Mouse (Mus musculus) liver, embryonic 14.5 days (tissue): ENCODE data around the gene Zkscan6. TPM values are rescaled to one million over a fixed set of nuclear protein-coding genes. Genes with fewer than 3 reads are reported as not detected.
A peak's percentile ranks its signal among the peaks of the same experiment; 100 is the strongest.

ENCODE experiments used
- ATAC-seq: fragments of 200-750 bp; cut with Nextera tagmentation; 2 replicates; pipeline ENCODE4 v1.8.0; 2017; ENCODE audit warnings: moderate number of reproducible peaks, mild to moderate bottlenecking, moderate library complexity; ENCODE audit not compliant: insufficient read depth
- DNase-seq, 3 experiments: peaks; one replicate each; pipeline ENCODE4 v3.0.0-alpha.2; 2012 to 2013; ENCODE audit warnings: low read depth in 3 of 3, low spot score in 3 of 3
- H3K27ac ChIP-seq: fragments of 300-500 bp; sonication (generic); 2 replicates; pipeline ENCODE4 v1.5.1; 2014; ENCODE audit warnings: moderate library complexity, mild to moderate bottlenecking, control low read depth, inconsistent platforms
- H3K27me3 ChIP-seq: fragments of 300-500 bp; sonication (generic); 2 replicates; pipeline ENCODE4 v1.6.1; 2014; ENCODE audit warnings: mild to moderate bottlenecking, low read length, moderate library complexity; ENCODE audit not compliant: control insufficient read depth, insufficient read depth
- H3K36me3 ChIP-seq: fragments of 300-500 bp; sonication (generic); replicated peaks from 2 replicates; pipeline ENCODE4 v1.6.1; 2014; ENCODE audit warnings: low read depth; ENCODE audit not compliant: control insufficient read depth, insufficient read depth
- H3K4me1 ChIP-seq, 2 experiments: fragments of 200-500 bp in 1 of 2; fragments of 300-500 bp in 1 of 2; sonication (generic) in 1 of 2; replicated peaks; 2 replicates each; pipeline ENCODE4 v1.6.1; 2012 to 2014; ENCODE audit warnings: antibody characterized with exemption in 1 of 2, inconsistent platforms in 1 of 2, low read length in 1 of 2; ENCODE audit not compliant: control insufficient read depth in 2 of 2, insufficient read depth in 2 of 2
- H3K4me2 ChIP-seq: fragments of 300-500 bp; sonication (generic); 2 replicates; pipeline ENCODE4 v1.6.1; 2014; ENCODE audit warnings: low read depth, mild to moderate bottlenecking, control low read depth, moderate library complexity
- H3K4me3 ChIP-seq, 2 experiments: fragments of 200-500 bp in 1 of 2; fragments of 300-500 bp in 1 of 2; sonication (generic) in 1 of 2; 2 replicates each; pipeline ENCODE4 v1.5.1; 2012 to 2014; ENCODE audit warnings: low read depth in 2 of 2, low read length in 2 of 2, mild to moderate bottlenecking in 2 of 2, control low read depth in 1 of 2, inconsistent platforms in 1 of 2, moderate library complexity in 1 of 2; ENCODE audit not compliant: insufficient read depth in 1 of 2
- H3K9ac ChIP-seq: fragments of 300-500 bp; sonication (generic); replicated peaks from 2 replicates; pipeline ENCODE4 v1.6.1; 2014; ENCODE audit warnings: mild to moderate bottlenecking, control low read depth, moderate library complexity
- H3K9me3 ChIP-seq: fragments of 300-500 bp; sonication (generic); 2 replicates; pipeline ENCODE4 v1.6.1; 2016; ENCODE audit warnings: low read length, mixed read lengths; ENCODE audit not compliant: control insufficient read depth
- CTCF ChIP-seq: IDR thresholded peaks from 2 replicates; pipeline ENCODE4 v1.5.1; 2016; ENCODE audit warnings: antibody characterized with exemption, low read depth, control low read depth
- EP300 ChIP-seq: IDR thresholded peaks from 2 replicates; pipeline ENCODE4 v1.6.1; 2016; ENCODE audit warnings: antibody characterized with exemption, low read depth
- WGBS: fragments of 180-500 bp; shearing (Covaris S2); extraction: QIAGEN DNeasy Blood & Tissue Kit; methylation state at CpG from one replicate; pipeline ENCODE4 v1.1.7; 2014; ENCODE audit not compliant: insufficient replicate concordance; 5-methylcytosine and 5-hydroxymethylcytosine counted together
- polyA plus RNA-seq, 2 experiments: library from polyadenylated mRNA; depleted of rRNA in 1 of 2; stranded (reverse) in 1 of 2; unstranded in 1 of 2; fragments of >200 nt; fragmentation: Nextera tagmentation in 1 of 2; extraction: Ambion mirVana in 1 of 2; gene quantifications; 2 replicates each; pipeline versions ENCODE4 v1.2.1 to v1.2.3; 2012 to 2014

Gene Zkscan6
- polyA plus RNA-seq, 2 experiments, result 2.5 to 4.9 TPM

DNA sequence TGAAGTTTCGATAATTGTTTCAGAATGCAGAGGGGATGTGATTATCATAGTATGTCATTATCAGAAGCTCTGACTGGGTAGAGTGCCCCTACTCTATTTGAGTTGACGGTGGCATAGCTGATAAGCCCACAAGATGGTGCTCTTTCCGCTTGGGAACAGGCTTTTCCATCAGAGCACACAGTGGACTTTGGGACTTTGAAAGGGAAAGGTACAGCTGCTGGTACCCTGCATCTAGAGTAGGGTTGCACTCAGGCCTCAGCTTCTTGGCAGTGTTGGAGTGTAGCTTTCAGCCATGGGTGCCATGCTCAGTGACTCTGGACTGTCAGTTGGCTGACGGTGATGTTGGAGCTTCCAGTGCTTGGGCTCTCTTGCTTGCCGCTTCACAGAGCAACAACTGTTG lies 13.3 kb downstream of the Zkscan6 start:
- ATAC-seq (no peak), DNase-seq (no peak)

GRCm38 (mm10) chr11:65820877-65821276 lies 13.9 kb downstream of the Zkscan6 start:
- Histone ChIP-seq H3K36me3 (peaks cover 12% of the 10 kb centered on the region), H3K27me3 (no peaks in the 10 kb centered on the region), H3K27ac (no peak overlapping the region), H3K4me1 (no peaks in the 10 kb centered on the region), H3K9ac (no peak overlapping the region), H3K9me3 (no peaks in the 10 kb centered on the region), H3K4me3 (no peak overlapping the region), H3K4me2 (no peak overlapping the region)
- DNase-seq, result peak; percentile 9 to 23 (median 12)
- ATAC-seq, result no peak
- peak; percentile 81 for TF ChIP-seq CTCF
- TF ChIP-seq EP300, result no peak
- 29% methylated on average over 7 of the region's 7 CpGs for WGBS

More for the DNA sequence above, 13.3 kb downstream of the Zkscan6 start:
- Histone ChIP-seq H3K36me3 (peaks cover 12% of the 10 kb centered on the region), H3K4me3 (no peak overlapping the region), H3K9ac (no peak overlapping the region), H3K9me3 (no peaks in the 10 kb centered on the region), H3K4me1 (no peaks in the 10 kb centered on the region), H3K27me3 (no peaks in the 10 kb centered on the region), H3K27ac (no peak overlapping the region), H3K4me2 (no peak overlapping the region)
- no peak for TF ChIP-seq EP300
- peak; percentile 32; the same call in 1 of the 2 replicates for TF ChIP-seq CTCF
- WGBS, result 66% methylated on average over 5 of the region's 5 CpGs

DNA sequence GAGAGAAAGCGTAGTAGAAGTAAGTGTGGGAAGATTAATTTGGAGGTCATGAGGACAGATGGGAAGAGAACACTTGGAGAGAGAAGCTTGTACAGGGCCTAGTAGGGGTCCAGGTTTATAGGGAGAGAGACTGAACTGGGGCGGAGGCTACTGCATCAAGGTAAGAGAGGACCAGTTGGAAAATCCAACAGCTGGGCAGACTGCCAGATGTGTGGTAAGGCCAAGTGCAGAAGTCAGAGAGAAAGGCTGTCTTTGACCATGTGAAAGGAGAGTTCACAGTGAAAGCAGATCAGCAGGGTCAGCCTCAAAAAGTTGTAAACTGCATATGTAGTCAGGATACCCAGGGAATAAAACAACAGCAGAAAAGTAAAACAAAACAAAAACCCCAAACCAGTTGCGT lies 17.6 kb downstream of the Zkscan6 start:
- H3K4me3 ChIP-seq, result no peak overlapping the region
- 83% methylated on average over 3 of the region's 3 CpGs for WGBS
- DNase-seq (no peak), ATAC-seq (no peak)
- H3K4me2 ChIP-seq, result no peak overlapping the region
- no peaks in the 10 kb centered on the region for H3K9me3 ChIP-seq
- H3K9ac ChIP-seq, result no peak overlapping the region
- H3K4me1 ChIP-seq, result no peaks in the 10 kb centered on the region
- H3K36me3 ChIP-seq, result peaks cover 21% of the 10 kb centered on the region
- H3K27ac ChIP-seq, result no peak overlapping the region
- no peaks in the 10 kb centered on the region for H3K27me3 ChIP-seq
- TF ChIP-seq EP300 (no peak), CTCF (no peak)

DNA sequence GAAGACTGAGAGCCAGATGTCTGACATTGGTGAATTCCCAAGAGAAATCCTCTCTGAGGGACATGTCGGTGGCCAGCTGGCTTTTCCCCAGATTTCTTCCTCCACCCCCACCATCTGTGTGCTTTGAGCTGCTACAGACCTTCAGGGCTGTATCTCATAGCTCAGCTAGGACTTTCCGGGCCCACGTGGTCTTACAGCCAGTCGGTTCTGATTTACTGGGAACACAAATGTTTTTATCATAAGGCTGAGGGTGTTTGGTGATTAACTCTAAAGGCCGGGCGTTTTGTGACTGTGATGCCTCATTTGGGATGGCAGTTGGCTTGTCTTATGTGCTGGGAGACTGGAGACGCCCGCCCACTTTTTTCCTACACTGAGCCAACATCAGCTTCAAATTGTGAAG lies 32.0 kb downstream of the Zkscan6 start:
- Histone ChIP-seq H3K9me3 (no peaks in the 10 kb centered on the region), H3K4me2 (no peak overlapping the region), H3K4me3 (no peak overlapping the region), H3K36me3 (no peaks in the 10 kb centered on the region), H3K27me3 (no peaks in the 10 kb centered on the region), H3K27ac (no peak overlapping the region), H3K9ac (no peak overlapping the region), H3K4me1 (no peaks in the 10 kb centered on the region)
- TF ChIP-seq EP300, result no peak
- TF ChIP-seq CTCF, result no peak
- DNase-seq (no peak), ATAC-seq (no peak)
- WGBS, result 70% methylated on average over 8 of the region's 8 CpGs

DNA sequence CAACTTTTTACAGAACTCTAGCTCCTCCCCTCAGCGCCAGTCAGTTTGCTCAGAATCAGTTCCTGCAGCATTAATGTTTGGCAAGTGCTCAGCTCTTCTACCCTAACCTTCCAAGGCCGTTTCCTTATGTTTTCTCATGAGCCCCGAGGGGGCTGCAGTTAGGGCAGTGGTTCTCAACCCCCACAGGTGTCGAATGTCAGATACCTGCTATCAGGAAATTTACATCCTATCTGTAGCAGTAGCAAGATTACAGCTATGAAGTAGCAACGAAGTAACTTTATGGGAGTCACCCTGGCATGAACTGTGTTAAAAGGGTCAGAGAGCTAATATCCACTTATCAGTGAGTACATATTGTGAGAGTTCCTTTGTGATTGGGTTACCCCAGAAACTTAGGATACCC lies 39.5 kb downstream of the Zkscan6 start:
- Histone ChIP-seq H3K9ac (no peak overlapping the region), H3K4me1 (no peaks in the 10 kb centered on the region), H3K4me3 (no peak overlapping the region), H3K4me2 (no peak overlapping the region), H3K27me3 (no peaks in the 10 kb centered on the region), H3K27ac (no peak overlapping the region), H3K9me3 (no peaks in the 10 kb centered on the region), H3K36me3 (no peaks in the 10 kb centered on the region)
- TF ChIP-seq CTCF (no peak), EP300 (no peak)
- DNase-seq (no peak), ATAC-seq (no peak)
- 34% methylated on average over 5 of the region's 5 CpGs for WGBS
